Mouse (Mus musculus): Measurements from ENCODE around the gene Zfp618. TPM values are rescaled to one million over a fixed set of nuclear protein-coding genes. Genes with fewer than 3 reads are reported as not detected.

The Zfp618 gene
- polyA plus RNA-seq, 1 experiment from 2014 or later: 9.2 TPM

- no peaks in the 10 kb centered on the region for H3K9me3 ChIP-seq (replicated peaks; ENCODE audit: control insufficient read depth, low read length)
- H3K27ac ChIP-seq (ENCODE audit: low read length): no peak overlapping the region
- ATAC-seq (ENCODE audit: low read depth): peak; percentile 16; the same call in 1 of the 2 replicates
- no peak overlapping the region for H3K4me2 ChIP-seq (ENCODE audit: low read depth, low read length)
- H3K4me1 ChIP-seq (ENCODE audit: control insufficient read depth, low read depth, low read length): peaks cover 2% of the 10 kb centered on the region; the same call in 1 of the 2 replicates
- no peaks in the 10 kb centered on the region for H3K27me3 ChIP-seq (ENCODE audit: control insufficient read depth, insufficient read depth, low read depth, low read length)
- H3K36me3 ChIP-seq (ENCODE audit: control insufficient read depth, insufficient read depth): no peaks in the 10 kb centered on the region
- no peak overlapping the region for H3K4me3 ChIP-seq (ENCODE audit: low read depth, low read length)
- 52% methylated on average over 6 of the region's 6 CpGs for WGBS (ENCODE audit: insufficient replicate concordance)
- no peak overlapping the region for H3K9ac ChIP-seq (ENCODE audit: low read depth, low read length)
Observed at GRCm38 (mm10) chr4:63021034-63021700, 55.8 kb downstream of the Zfp618 start.

GRCm38 (mm10) chr4:63023465-63023864 lies 58.1 kb downstream of the Zfp618 start:
- no peak for ATAC-seq (ENCODE audit: low read depth)
- Histone ChIP-seq H3K4me3 (ENCODE audit: low read depth, low read length) (no peak overlapping the region), H3K4me1 (ENCODE audit: control insufficient read depth, low read depth, low read length) (peaks cover 2% of the 10 kb centered on the region; the same call in 1 of the 2 replicates), H3K4me2 (ENCODE audit: low read depth, low read length) (no peak overlapping the region), H3K9ac (ENCODE audit: low read depth, low read length) (no peak overlapping the region), H3K9me3 (replicated peaks; ENCODE audit: control insufficient read depth, low read length) (no peaks in the 10 kb centered on the region), H3K27me3 (ENCODE audit: control insufficient read depth, insufficient read depth, low read depth, low read length) (no peaks in the 10 kb centered on the region), H3K36me3 (ENCODE audit: control insufficient read depth, insufficient read depth) (no peaks in the 10 kb centered on the region), H3K27ac (ENCODE audit: low read length) (no peak overlapping the region)
- WGBS (ENCODE audit: insufficient replicate concordance): 69% methylated on average over 7 of the region's 7 CpGs

- no peak overlapping the region for H3K4me3 ChIP-seq (ENCODE audit: low read depth, low read length)
- no peak overlapping the region for H3K9ac ChIP-seq (ENCODE audit: low read depth, low read length)
- no peaks in the 10 kb centered on the region for H3K9me3 ChIP-seq (replicated peaks; ENCODE audit: control insufficient read depth, low read length)
- no peaks in the 10 kb centered on the region for H3K36me3 ChIP-seq (ENCODE audit: control insufficient read depth, insufficient read depth)
- peaks cover 2% of the 10 kb centered on the region; the same call in 1 of the 2 replicates for H3K4me1 ChIP-seq (ENCODE audit: control insufficient read depth, low read depth, low read length)
- no peaks in the 10 kb centered on the region for H3K27me3 ChIP-seq (ENCODE audit: control insufficient read depth, insufficient read depth, low read depth, low read length)
- 74% methylated on average over 7 of the region's 7 CpGs for WGBS (ENCODE audit: insufficient replicate concordance)
- no peak overlapping the region for H3K27ac ChIP-seq (ENCODE audit: low read length)
- H3K4me2 ChIP-seq (ENCODE audit: low read depth, low read length): no peak overlapping the region
- ATAC-seq (ENCODE audit: low read depth): no peak
Observed at GRCm38 (mm10) chr4:63024098-63024497, 58.7 kb downstream of the Zfp618 start.

- Histone ChIP-seq H3K9me3 (replicated peaks; ENCODE audit: control insufficient read depth, low read length) (no peaks in the 10 kb centered on the region), H3K36me3 (ENCODE audit: control insufficient read depth, insufficient read depth) (no peaks in the 10 kb centered on the region), H3K27me3 (ENCODE audit: control insufficient read depth, insufficient read depth, low read depth, low read length) (no peaks in the 10 kb centered on the region), H3K4me2 (ENCODE audit: low read depth, low read length) (no peak overlapping the region), H3K4me3 (ENCODE audit: low read depth, low read length) (no peak overlapping the region), H3K9ac (ENCODE audit: low read depth, low read length) (no peak overlapping the region), H3K4me1 (ENCODE audit: control insufficient read depth, low read depth, low read length) (peaks cover 2% of the 10 kb centered on the region; the same call in 1 of the 2 replicates), H3K27ac (ENCODE audit: low read length) (no peak overlapping the region)
- ATAC-seq (ENCODE audit: low read depth): no peak
- WGBS (ENCODE audit: insufficient replicate concordance): 32% methylated on average over 9 of the region's 9 CpGs
Observed at GRCm38 (mm10) chr4:63024734-63025256, 59.4 kb downstream of the Zfp618 start.

- H3K4me2 ChIP-seq (ENCODE audit: low read depth, low read length): no peak overlapping the region
- no peaks in the 10 kb centered on the region for H3K36me3 ChIP-seq (ENCODE audit: control insufficient read depth, insufficient read depth)
- WGBS (ENCODE audit: insufficient replicate concordance): 73% methylated on average over 9 of the region's 9 CpGs
- H3K4me1 ChIP-seq (ENCODE audit: control insufficient read depth, low read depth, low read length): peaks cover 2% of the 10 kb centered on the region; the same call in 1 of the 2 replicates
- no peaks in the 10 kb centered on the region for H3K27me3 ChIP-seq (ENCODE audit: control insufficient read depth, insufficient read depth, low read depth, low read length)
- no peaks in the 10 kb centered on the region for H3K9me3 ChIP-seq (replicated peaks; ENCODE audit: control insufficient read depth, low read length)
- H3K9ac ChIP-seq (ENCODE audit: low read depth, low read length): no peak overlapping the region
- no peak for ATAC-seq (ENCODE audit: low read depth)
- no peak overlapping the region for H3K4me3 ChIP-seq (ENCODE audit: low read depth, low read length)
- no peak overlapping the region for H3K27ac ChIP-seq (ENCODE audit: low read length)
Observed at GRCm38 (mm10) chr4:63025306-63025705, 59.9 kb downstream of the Zfp618 start.

GRCm38 (mm10) chr4:63026286-63026685 lies 60.9 kb downstream of the Zfp618 start:
- no peak for ATAC-seq (ENCODE audit: low read depth)
- no peak overlapping the region for H3K4me2 ChIP-seq (ENCODE audit: low read depth, low read length)
- no peak overlapping the region for H3K27ac ChIP-seq (ENCODE audit: low read length)
- H3K9ac ChIP-seq (ENCODE audit: low read depth, low read length): no peak overlapping the region
- H3K27me3 ChIP-seq (ENCODE audit: control insufficient read depth, insufficient read depth, low read depth, low read length): no peaks in the 10 kb centered on the region
- 60% methylated on average over 3 of the region's 3 CpGs for WGBS (ENCODE audit: insufficient replicate concordance)
- H3K9me3 ChIP-seq (replicated peaks; ENCODE audit: control insufficient read depth, low read length): no peaks in the 10 kb centered on the region
- H3K4me3 ChIP-seq (ENCODE audit: low read depth, low read length): no peak overlapping the region
- H3K36me3 ChIP-seq (ENCODE audit: control insufficient read depth, insufficient read depth): no peaks in the 10 kb centered on the region
- H3K4me1 ChIP-seq (ENCODE audit: control insufficient read depth, low read depth, low read length): no peaks in the 10 kb centered on the region

- no peaks in the 10 kb centered on the region for H3K27me3 ChIP-seq (ENCODE audit: control insufficient read depth, insufficient read depth, low read depth, low read length)
- H3K4me2 ChIP-seq (ENCODE audit: low read depth, low read length): no peak overlapping the region
- no peak overlapping the region for H3K4me3 ChIP-seq (ENCODE audit: low read depth, low read length)
- H3K9me3 ChIP-seq (replicated peaks; ENCODE audit: control insufficient read depth, low read length): no peaks in the 10 kb centered on the region
- no peak overlapping the region for H3K27ac ChIP-seq (ENCODE audit: low read length)
- ATAC-seq (ENCODE audit: low read depth): no peak
- H3K9ac ChIP-seq (ENCODE audit: low read depth, low read length): no peak overlapping the region
- H3K4me1 ChIP-seq (ENCODE audit: control insufficient read depth, low read depth, low read length): no peaks in the 10 kb centered on the region
- H3K36me3 ChIP-seq (ENCODE audit: control insufficient read depth, insufficient read depth): no peaks in the 10 kb centered on the region
Observed at GRCm38 (mm10) chr4:63027451-63027850, 62.1 kb downstream of the Zfp618 start.

- Histone ChIP-seq H3K36me3 (ENCODE audit: control insufficient read depth, insufficient read depth) (no peaks in the 10 kb centered on the region), H3K4me3 (ENCODE audit: low read depth, low read length) (no peak overlapping the region), H3K4me1 (ENCODE audit: control insufficient read depth, low read depth, low read length) (no peaks in the 10 kb centered on the region), H3K9me3 (replicated peaks; ENCODE audit: control insufficient read depth, low read length) (no peaks in the 10 kb centered on the region), H3K4me2 (ENCODE audit: low read depth, low read length) (no peak overlapping the region), H3K27me3 (ENCODE audit: control insufficient read depth, insufficient read depth, low read depth, low read length) (no peaks in the 10 kb centered on the region), H3K9ac (ENCODE audit: low read depth, low read length) (no peak overlapping the region), H3K27ac (ENCODE audit: low read length) (no peak overlapping the region)
- 58% methylated on average over 5 of the region's 5 CpGs for WGBS (ENCODE audit: insufficient replicate concordance)
- ATAC-seq (ENCODE audit: low read depth): no peak
Observed at GRCm38 (mm10) chr4:63030157-63030556, 64.8 kb downstream of the Zfp618 start.

- no peak for ATAC-seq (ENCODE audit: low read depth)
- no peaks in the 10 kb centered on the region for H3K9me3 ChIP-seq (replicated peaks; ENCODE audit: control insufficient read depth, low read length)
- H3K4me2 ChIP-seq (ENCODE audit: low read depth, low read length): no peak overlapping the region
- no peaks in the 10 kb centered on the region for H3K36me3 ChIP-seq (ENCODE audit: control insufficient read depth, insufficient read depth)
- WGBS (ENCODE audit: insufficient replicate concordance): 69% methylated on average over 4 of the region's 4 CpGs
- no peak overlapping the region for H3K9ac ChIP-seq (ENCODE audit: low read depth, low read length)
- no peaks in the 10 kb centered on the region for H3K27me3 ChIP-seq (ENCODE audit: control insufficient read depth, insufficient read depth, low read depth, low read length)
- H3K4me3 ChIP-seq (ENCODE audit: low read depth, low read length): no peak overlapping the region
- no peak overlapping the region for H3K27ac ChIP-seq (ENCODE audit: low read length)
- H3K4me1 ChIP-seq (ENCODE audit: control insufficient read depth, low read depth, low read length): no peaks in the 10 kb centered on the region
Observed at GRCm38 (mm10) chr4:63031240-63031639, 65.9 kb downstream of the Zfp618 start.
